Mouse (Mus musculus) lung, postnatal 4 days (tissue): ENCODE results near the gene Gm12216.

Experiments
- DNase-seq, 2 experiments: peaks; one replicate each; pipeline ENCODE4 v3.0.0; 2021

The Gm12216 gene

DNA sequence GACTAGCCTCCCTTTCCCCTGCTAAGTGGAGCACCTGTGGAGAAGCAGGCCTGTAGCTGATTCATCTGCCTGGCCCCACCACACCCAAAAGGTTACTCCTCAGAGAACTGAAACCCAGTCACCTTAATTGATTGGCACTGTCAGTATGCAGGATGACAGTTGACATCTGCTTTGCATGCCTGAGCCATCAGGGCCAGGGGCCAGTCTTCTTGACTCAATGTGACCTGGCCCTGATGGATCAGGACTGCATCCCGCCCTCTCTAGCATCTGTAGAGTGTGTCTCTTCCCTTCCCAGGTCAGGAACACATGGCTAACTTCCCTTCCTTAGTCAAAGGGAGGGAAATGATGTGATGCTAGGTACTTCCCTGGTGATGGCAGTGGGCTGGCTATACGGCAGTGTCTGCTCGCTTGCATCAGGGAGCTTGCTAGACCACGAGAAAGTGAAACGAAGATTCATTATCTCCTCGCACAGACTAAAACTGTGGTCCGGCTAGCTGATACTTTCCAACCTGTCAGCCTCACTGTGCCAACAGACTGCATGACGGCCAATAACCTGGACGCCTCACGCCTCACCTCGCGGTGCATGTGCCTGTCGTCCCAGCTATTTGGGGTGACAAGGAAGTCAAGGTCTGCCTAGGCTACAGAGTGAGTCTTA is 38.4 kb downstream of the Gm12216 start:
- no peak for DNase-seq

- DNase-seq: no peak
Measured at GRCm38 (mm10) chr11:53819511-53819910, 39.5 kb downstream of the Gm12216 start.

GRCm38 (mm10) chr11:53818794-53819193 is 40.3 kb downstream of the Gm12216 start:
- peak; percentile 39 to 46 for DNase-seq

DNA sequence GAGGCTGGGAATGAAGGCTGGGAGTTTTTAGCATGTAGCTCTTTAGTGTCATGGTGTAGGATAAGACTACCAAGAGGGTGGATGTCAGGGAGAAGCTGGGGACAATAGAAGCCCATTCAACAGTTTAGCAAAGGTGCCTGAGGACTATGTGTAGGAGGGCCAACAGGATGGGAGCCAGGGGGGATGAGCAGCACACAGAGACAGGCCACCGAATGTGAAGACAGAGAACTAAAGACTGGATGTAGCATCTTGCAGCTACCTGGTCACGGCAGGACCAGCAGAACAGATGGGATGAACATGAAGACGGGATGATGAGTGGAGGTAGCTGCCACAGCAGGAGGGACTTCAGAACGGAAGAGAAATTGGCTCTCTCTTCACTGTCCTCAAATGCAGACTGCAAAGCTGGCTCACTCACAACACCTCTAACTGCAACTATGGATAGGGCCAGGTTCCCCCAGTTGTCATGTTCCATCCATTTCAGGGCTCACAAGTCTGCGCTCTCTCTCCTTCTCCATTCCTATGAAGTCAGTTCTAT is 42.1 kb downstream of the Gm12216 start:
- no peak for DNase-seq

GRCm38 (mm10) chr11:53814810-53815209 is 44.2 kb downstream of the Gm12216 start:
- no peak for DNase-seq

- no peak for DNase-seq
Measured at GRCm38 (mm10) chr11:53813001-53813868, 45.8 kb downstream of the Gm12216 start.

DNA sequence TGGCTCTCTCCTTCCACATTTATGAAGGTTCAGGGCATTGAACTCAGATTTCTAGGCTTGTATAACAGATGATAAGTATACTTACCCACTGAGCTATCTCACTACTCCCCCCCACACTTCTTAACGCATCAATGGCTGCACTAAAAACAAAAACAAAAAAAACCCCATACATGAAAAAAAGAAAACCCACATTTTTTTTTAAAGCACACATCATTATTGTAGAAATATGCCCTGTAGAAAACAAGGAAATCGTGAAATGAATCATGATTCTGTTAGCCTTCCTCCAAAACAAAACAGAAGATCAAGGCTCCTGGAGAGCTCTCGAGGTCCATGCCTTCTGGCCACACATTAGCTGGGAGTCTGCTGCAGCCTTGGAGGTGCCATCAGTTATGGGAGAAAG is 47.7 kb downstream of the Gm12216 start:
- DNase-seq: no peak

DNA sequence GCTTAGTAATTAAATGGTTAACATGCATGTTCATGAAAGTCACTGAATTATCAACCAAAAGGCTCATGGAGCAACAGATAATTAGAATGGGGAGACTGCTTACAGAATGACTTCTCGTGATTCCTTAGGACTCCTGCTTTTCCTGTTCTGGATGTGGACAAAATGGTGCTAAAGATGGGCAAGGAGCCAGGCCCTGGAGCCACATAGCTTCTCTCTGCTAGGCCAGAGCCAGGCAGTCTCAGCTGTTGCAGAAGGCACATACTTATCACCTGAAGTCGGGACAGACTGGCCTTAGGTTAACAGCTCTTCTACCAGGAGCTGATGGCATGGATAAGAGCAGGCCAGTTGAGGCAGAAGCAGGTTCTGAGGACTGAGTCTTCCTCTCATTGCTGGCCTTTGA is 48.3 kb downstream of the Gm12216 start:
- DNase-seq: no peak

DNA sequence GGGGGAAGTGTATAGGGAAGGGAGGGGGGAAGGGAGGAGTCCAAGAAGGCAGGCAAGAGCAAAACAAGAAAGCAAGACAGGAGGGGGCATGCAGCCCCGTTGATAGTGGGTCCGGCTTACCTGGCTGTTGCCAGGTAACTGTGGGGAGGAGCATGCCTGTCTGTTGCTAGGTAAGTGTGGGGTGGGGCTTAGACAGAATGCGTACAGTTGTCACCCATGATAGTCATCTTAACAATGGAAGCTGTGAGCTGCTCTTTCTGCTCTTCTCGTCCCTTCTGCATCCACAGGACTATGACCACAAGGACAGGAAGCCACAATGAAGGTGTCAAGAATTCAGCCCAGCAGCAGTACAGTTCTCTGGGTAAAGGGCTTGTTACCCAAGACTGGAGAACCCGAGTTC is 48.9 kb downstream of the Gm12216 start:
- no peak for DNase-seq

- DNase-seq: peak; percentile 35 to 64
Measured at GRCm38 (mm10) chr11:53809354-53809753, 49.7 kb downstream of the Gm12216 start.

GRCm38 (mm10) chr11:53805786-53806185 is 53.3 kb downstream of the Gm12216 start:
- peak; percentile 79 to 80 for DNase-seq

DNA sequence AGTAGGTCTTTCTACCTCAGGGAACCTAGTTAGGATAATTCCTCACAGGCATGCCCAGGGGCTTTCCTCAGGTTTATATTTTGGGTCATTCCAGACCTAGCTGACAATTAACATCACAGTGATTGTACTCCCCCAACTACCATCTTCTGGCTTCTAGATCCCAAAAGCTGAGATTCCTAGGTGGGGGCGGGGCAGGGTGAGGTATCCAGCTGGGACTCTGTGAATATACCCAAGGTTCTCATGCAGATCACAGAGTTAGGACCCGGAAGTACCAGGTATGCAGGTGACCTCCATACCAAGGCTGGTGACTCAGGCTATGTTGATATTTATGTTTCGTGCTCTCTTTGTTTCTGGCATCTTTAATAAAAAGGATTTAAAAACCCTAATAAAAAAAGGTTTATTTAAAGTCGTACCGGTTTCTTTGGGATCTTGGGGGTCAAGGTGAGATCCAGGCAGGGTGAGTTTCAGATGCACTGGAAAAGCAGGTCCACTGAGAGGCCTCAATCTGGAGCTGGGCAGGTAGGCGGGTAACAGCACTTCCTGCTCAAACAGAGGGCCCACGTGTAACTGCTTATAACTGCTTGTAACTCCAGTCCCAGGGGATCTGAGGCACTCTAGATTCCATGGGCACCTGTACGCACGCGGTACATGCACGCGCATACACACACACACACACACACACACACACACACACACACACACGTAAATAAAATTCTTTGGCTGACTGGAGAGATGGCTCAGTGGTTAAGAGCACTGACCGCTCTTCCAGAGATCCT is 54.3 kb downstream of the Gm12216 start:
- DNase-seq: no peak

GRCm38 (mm10) chr11:53803494-53803893 is 55.6 kb downstream of the Gm12216 start:
- no peak for DNase-seq

DNA sequence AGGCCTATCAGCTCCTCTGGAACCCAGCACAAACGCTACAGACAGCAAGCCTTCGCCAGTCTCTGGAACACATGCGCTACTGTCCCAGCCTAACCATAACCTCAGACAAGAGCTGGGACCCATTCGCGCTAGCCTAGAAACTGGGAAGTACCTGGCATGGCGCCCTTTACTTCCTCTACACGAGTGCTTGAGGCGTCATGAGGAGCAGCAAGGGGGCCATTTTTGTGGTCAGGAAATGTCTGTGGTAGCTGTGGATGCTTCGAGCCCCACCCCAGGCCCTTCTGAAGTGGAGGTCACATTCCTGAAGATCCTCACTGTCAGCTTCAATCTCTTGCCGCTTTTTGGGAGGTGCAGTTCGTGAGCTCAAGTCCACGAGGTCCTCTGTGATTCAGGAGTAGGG is 56.0 kb downstream of the Gm12216 start:
- peak; percentile 37 to 48 for DNase-seq

DNA sequence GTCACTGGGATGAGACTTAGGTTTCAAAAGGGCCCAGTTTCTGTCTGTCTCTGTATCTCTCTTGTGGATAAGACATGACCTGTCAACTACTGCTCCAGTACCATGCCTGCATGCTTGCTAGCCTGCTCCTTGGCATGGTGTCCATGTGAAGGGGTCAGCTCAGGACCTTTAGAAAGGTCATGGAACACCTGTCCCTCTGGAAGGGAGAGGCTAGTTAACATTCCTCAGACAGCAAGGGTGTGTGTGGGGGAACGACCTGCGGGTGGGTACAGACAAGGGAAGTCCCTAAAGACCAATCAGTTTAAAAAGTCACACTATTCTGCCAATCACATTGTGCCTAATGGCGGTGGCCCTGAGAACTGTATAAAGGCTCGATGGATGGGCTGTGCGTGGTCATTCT is 58.1 kb downstream of the Gm12216 start:
- no peak for DNase-seq

DNA sequence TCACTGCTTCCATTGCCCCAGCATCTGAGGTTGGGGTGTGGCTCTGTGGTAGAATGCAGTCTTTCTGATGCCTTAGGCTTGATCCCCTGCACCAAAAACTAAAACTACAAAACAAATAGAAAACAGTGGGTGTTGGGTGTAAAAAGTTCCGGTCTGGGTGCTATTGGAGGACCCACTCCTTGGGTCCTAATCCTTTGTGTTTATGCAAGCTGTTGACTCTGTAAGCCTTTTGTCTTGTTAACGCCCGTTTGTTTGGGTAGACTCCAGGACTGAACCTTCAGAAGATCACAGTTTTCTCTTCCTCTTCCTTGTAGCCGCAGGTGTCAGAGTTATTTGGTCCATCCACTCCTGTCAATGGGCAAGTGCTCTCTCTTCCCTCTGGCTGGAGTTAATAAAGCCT is 59.0 kb downstream of the Gm12216 start:
- DNase-seq: no peak

DNA sequence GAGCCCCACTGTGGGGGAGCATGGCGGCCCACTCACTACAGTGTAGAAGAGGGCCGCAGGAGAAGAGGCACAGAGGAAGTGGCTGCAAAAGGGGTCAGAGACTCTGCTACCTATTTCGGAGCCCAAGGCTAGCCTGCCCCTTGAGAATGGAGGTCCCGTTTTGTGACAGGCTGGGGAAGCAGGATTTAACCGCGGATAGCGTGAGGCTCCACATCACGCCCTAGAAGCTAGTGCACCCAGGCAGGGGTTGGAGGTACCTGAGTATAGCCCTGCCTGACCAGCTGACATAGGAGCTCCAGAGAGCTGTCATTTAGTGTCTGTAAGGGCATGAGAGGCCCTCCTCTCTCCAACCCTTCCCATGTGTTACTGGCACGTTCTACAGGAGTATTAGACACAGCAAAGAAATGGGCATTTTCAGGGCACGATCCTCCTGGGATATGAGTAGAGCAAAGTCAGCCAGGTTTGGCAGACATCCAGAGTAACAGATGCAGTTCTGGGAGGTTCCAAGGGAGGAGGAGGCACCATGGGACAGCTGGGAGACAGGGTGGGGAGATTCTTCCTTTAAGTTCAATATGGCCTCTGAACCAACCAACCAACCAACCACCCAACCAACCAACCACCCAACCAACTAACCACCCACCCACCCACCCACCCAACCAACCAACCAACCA is 60.9 kb downstream of the Gm12216 start:
- no peak for DNase-seq

GRCm38 (mm10) chr11:53797386-53797920 is 61.6 kb downstream of the Gm12216 start:
- DNase-seq: no peak

DNA sequence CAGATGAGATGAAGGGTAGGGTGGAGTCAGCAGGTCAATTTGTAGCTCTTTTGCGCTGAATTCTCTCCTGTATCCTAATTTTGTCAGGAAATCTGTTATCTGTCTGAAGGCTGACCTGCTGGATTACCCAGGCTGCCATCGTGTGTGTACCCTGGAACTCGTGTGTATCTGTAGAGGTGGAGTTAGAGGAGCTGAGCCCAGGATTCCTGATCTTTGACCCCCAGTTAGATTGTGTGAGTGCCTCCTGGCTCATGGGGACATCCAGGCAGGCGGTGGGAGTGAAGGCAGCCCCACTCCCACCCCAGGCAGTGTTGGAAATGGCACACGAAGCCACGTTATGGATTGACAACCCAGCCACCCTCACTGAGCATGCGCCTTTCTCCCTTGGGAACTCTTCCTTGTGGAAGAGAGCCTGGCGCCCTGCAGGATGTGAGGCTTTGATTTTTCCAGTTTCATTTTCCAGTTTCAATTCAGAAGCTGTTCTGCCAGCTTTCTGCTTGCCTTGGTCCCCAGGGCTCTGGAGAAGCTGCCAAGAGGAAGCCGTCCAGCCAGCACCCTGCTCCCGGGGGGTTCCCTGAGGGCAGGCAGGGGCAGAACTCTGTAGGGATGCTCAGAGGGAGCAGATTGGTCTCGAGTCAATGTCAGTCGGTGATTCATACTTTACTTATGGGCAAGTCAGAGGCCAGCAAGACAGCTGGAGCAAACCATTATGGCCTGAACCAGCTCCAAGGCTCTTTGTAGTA is 62.5 kb downstream of the Gm12216 start:
- peak; percentile 70 to 86 for DNase-seq

DNA sequence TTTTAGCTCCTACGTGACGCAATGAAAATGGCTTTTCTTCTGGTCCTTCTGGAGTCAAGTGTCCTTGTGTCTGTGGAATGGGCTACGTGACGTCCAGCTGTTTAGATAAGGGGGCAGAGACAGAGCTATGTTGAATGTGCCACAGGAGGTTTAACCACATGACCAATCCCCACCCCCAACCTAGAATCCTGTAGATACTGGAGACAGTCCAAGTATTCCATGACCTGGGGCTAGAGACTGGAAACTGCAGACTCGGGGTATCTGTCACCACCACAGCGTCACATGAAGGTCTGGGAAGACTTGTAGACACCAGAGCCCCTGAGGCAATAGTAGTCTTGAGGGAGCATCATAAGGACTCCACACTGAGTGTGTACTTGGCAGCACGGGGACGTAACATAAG is 63.2 kb downstream of the Gm12216 start:
- no peak for DNase-seq

- peak; percentile 75 to 84 for DNase-seq
Measured at GRCm38 (mm10) chr11:53794671-53795557, 64.1 kb downstream of the Gm12216 start.
